Mouse (Mus musculus): ENCODE data around the gene Gm13272. TPM values are rescaled to one million over a fixed set of nuclear protein-coding genes. Genes with fewer than 3 reads are reported as not detected.
"Not testable (repeated sequence)": the region's sequence is repeated elsewhere in the genome, so short reads cannot be mapped to it uniquely, and the experiment has no call there.

The Gm13272 gene
- polyA plus RNA-seq, 1 experiment from 2014 or later: not detected

DNA sequence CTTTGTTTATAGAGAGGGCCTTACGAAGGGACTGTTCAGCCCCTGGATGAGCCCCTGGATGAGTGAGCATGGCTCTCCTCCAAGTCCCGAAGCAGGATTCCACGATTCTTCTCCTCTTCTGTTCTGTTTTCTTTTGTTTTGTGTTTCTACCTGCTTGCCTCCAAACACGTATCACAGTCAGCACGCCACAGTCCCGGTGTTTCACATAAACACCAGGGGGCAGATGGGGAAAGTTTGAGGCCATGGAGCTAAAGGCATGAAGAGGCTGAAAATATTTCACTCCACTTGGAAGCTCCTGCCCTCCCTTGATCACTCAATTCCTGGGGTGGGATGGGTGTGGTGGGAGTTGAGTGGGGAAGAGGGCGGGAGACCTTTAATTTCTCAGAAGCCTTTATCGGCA, 17.9 kb upstream of the Gm13272 start:
- H3K9me3 ChIP-seq; DNase-seq (ENCODE audit: low spot score); H3K36me3 ChIP-seq; H3K4me3 ChIP-seq; H3K27ac ChIP-seq; H3K27me3 ChIP-seq (ENCODE audit: insufficient read depth, poor library complexity, severe bottlenecking); H3K4me1 ChIP-seq: not testable (repeated sequence)
- WGBS: 64% methylated on average over 6 of the region's 8 CpGs

DNA sequence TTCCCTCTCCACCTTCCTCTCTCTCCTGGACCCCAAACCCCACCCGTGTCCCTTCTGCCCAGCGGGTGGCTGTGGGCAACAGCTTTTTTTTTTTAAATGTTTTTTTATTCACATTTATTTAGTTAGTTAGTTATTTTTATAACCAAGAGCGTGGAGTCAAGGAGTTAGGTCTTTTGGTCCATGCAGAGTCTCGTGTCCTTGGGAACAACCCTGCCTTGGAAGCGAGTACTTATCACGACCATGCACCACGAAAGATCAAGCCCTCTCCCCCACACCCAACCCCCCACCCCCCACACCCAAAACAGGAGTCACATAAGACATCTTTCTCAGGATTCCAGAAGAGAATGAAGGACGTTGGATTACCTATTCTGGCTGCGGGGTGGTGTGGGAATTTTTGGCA, 17.3 kb upstream of the Gm13272 start:
- H3K9me3 ChIP-seq; DNase-seq (ENCODE audit: low spot score); H3K4me3 ChIP-seq; H3K27me3 ChIP-seq (ENCODE audit: insufficient read depth, poor library complexity, severe bottlenecking); H3K4me1 ChIP-seq; H3K27ac ChIP-seq; H3K36me3 ChIP-seq: not testable (repeated sequence)
- 39% methylated on average over 9 of the region's 9 CpGs for WGBS

DNA sequence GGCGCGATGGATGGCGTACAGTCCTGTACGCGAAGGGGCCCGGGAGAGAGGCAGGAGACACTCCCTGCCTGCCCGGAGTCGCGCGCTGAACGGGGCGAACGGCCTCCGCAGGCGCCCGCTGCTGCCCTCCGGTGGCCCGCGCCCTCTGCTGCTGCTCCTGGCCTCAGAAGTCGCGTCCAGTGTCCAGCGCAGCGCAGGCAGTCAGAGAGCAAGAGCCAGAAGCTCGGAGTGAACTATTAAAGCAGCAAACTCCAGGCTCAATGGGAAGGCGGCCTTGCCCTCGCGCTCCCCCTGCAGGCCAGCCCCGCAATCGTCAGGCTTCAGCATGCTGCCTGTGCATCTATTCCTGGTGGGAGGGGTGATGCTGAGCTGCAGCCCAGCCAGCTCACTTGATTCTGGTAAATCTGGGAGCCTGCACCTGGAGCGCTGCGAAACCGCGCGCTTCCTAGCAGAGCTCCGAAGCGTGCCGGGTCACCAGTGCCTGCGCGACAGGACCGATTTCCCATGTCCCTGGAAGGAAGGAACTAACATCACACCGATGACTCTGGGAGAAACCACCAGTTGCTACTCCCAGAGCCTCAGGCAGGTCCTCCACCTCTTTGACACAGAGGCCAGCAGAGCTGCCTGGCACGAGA, 16.1 kb upstream of the Gm13272 start:
- H3K4me1 ChIP-seq; H3K27me3 ChIP-seq (ENCODE audit: insufficient read depth, poor library complexity, severe bottlenecking); H3K36me3 ChIP-seq; H3K9me3 ChIP-seq; H3K27ac ChIP-seq: not testable (repeated sequence)
- 3% methylated on average over 41 of the region's 42 CpGs for WGBS
- peak overlapping the region; percentile 40 for H3K4me3 ChIP-seq
- peak; percentile 88 for DNase-seq (ENCODE audit: low spot score)

DNA sequence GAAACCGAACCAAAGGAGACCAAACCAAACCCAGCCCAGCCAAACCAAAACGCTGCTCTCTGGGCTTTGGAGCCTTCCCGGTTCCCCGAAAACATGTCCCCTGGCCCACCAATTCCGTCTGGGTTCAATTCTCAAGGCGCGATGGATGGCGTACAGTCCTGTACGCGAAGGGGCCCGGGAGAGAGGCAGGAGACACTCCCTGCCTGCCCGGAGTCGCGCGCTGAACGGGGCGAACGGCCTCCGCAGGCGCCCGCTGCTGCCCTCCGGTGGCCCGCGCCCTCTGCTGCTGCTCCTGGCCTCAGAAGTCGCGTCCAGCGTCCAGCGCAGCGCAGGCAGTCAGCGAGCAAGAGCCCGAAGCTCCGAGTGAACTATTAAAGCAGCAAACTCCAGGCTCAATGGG, 6.1 kb upstream of the Gm13272 start, which contains the start of gene Gm13290:
Gene Gm13290, plus strand, starts transcription at position 301 of the 400 bp plus-strand sequence.
- not testable (repeated sequence) for H3K36me3 ChIP-seq; H3K27ac ChIP-seq; DNase-seq (ENCODE audit: low spot score); H3K9me3 ChIP-seq; H3K4me3 ChIP-seq; H3K4me1 ChIP-seq; H3K27me3 ChIP-seq (ENCODE audit: insufficient read depth, poor library complexity, severe bottlenecking)
- no CpG with 5 or more reads among the region's 32 CpGs for WGBS

DNA sequence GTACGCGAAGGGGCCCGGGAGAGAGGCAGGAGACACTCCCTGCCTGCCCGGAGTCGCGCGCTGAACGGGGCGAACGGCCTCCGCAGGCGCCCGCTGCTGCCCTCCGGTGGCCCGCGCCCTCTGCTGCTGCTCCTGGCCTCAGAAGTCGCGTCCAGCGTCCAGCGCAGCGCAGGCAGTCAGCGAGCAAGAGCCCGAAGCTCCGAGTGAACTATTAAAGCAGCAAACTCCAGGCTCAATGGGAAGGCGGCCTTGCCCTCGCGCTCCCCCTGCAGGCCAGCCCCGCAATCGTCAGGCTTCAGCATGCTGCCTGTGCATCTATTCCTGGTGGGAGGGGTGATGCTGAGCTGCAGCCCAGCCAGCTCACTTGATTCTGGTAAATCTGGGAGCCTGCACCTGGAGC, 3.0 kb upstream of the Gm13272 start, which contains the start of gene Gm13289:
Gene Gm13289, plus strand, starts transcription at position 301 of the 400 bp plus-strand sequence.
- not testable (repeated sequence) for H3K9me3 ChIP-seq; H3K27ac ChIP-seq; H3K4me3 ChIP-seq; H3K36me3 ChIP-seq; H3K27me3 ChIP-seq (ENCODE audit: insufficient read depth, poor library complexity, severe bottlenecking); H3K4me1 ChIP-seq; DNase-seq (ENCODE audit: low spot score)
- WGBS: no CpG with 5 or more reads among the region's 29 CpGs

DNA sequence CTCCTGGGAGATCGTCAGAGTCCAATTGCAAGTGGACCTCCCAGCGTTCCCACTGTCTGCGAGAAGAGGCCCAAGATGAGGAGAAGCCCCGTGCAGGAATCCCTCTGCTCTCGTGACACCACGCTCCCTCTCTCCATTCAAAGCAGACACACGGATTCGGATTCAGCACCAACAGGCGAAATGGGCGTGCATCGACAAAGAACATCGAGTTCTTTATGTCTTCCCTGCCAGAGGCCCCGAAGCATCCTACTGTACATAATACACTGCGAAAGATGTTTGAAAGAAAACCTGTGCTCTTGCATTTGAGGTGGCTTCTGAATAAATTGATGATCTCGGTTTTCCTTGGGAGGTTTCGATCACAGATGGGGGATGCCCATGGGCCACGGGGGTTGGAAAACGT, 670 bp downstream of the Gm13272 start:
- WGBS: 39% methylated on average over 16 of the region's 18 CpGs
- DNase-seq (ENCODE audit: low spot score); H3K27me3 ChIP-seq (ENCODE audit: insufficient read depth, poor library complexity, severe bottlenecking); H3K4me1 ChIP-seq; H3K9me3 ChIP-seq; H3K27ac ChIP-seq; H3K4me3 ChIP-seq; H3K36me3 ChIP-seq: not testable (repeated sequence)

DNA sequence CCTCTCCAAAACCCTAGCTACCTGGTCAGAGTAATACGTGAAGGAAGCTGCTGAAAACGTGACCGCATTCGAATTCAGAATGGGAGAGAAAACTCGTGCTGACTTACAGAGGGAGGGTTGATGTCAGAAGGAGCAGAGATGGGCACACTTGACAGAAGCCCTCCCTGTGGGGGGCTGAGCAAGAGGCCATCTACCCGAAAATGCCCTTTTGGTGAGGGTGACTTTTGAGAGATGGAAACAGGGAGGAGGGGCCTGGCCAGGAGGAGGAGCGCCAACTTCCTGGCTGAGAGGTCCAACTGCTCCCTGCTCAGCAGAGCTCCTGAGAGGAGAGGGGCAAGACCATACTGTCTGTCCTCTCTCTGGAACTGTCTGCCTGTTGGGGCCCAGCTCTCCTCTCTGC, 2.2 kb downstream of the Gm13272 start, which contains the start of gene Ifnz:
Gene Ifnz, plus strand, starts transcription at position 301 of the 400 bp plus-strand sequence.
- not testable (repeated sequence) for H3K4me3 ChIP-seq; H3K27ac ChIP-seq; DNase-seq (ENCODE audit: low spot score); H3K27me3 ChIP-seq (ENCODE audit: insufficient read depth, poor library complexity, severe bottlenecking); H3K9me3 ChIP-seq; H3K4me1 ChIP-seq; H3K36me3 ChIP-seq
- WGBS: 19% methylated on average over 4 of the region's 7 CpGs

- WGBS: 2% methylated on average over 17 of the region's 31 CpGs
- not testable (repeated sequence) for H3K27ac ChIP-seq; H3K27me3 ChIP-seq (ENCODE audit: insufficient read depth, poor library complexity, severe bottlenecking); H3K4me3 ChIP-seq; H3K36me3 ChIP-seq; DNase-seq (ENCODE audit: low spot score); H3K4me1 ChIP-seq; H3K9me3 ChIP-seq
Observed at GRCm38 (mm10) chr4:88782335-88782734, 2.7 kb downstream of the Gm13272 start.

DNA sequence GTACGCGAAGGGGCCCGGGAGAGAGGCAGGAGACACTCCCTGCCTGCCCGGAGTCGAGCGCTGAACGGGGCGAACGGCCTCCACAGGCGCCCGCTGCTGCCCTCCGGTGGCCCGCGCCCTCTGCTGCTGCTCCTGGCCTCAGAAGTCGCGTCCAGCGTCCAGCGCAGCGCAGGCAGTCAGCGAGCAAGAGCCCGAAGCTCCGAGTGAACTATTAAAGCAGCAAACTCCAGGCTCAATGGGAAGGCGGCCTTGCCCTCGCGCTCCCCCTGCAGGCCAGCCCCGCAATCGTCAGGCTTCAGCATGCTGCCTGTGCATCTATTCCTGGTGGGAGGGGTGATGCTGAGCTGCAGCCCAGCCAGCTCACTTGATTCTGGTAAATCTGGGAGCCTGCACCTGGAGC, 5.8 kb downstream of the Gm13272 start, which contains the start of gene Gm13276:
Gene Gm13276, plus strand, starts transcription at position 301 of the 400 bp plus-strand sequence.
- not testable (repeated sequence) for H3K36me3 ChIP-seq; H3K27me3 ChIP-seq (ENCODE audit: insufficient read depth, poor library complexity, severe bottlenecking); DNase-seq (ENCODE audit: low spot score); H3K27ac ChIP-seq; H3K9me3 ChIP-seq; H3K4me3 ChIP-seq; H3K4me1 ChIP-seq
- WGBS: no CpG with 5 or more reads among the region's 27 CpGs

GRCm38 (mm10) chr4:88788402-88788801, 8.8 kb downstream of the Gm13272 start, which contains the start of gene Gm13277:
Gene Gm13277 (plus strand): TSS chr4:88788632.
- not testable (repeated sequence) for H3K4me1 ChIP-seq; H3K27ac ChIP-seq; H3K27me3 ChIP-seq (ENCODE audit: insufficient read depth, poor library complexity, severe bottlenecking); H3K9me3 ChIP-seq; DNase-seq (ENCODE audit: low spot score); H3K36me3 ChIP-seq; H3K4me3 ChIP-seq
- 0% methylated on average over 3 of the region's 28 CpGs for WGBS

DNA sequence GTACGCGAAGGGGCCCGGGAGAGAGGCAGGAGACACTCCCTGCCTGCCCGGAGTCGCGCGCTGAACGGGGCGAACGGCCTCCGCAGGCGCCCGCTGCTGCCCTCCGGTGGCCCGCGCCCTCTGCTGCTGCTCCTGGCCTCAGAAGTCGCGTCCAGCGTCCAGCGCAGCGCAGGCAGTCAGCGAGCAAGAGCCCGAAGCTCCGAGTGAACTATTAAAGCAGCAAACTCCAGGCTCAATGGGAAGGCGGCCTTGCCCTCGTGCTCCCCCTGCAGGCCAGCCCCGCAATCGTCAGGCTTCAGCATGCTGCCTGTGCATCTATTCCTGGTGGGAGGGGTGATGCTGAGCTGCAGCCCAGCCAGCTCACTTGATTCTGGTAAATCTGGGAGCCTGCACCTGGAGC, 11.6 kb downstream of the Gm13272 start, which contains the start of gene Gm13278:
Gene Gm13278, plus strand, starts transcription at position 301 of the 400 bp plus-strand sequence.
- H3K4me3 ChIP-seq, H3K9me3 ChIP-seq: not testable (repeated sequence)
- no CpG with 5 or more reads among the region's 28 CpGs for WGBS

GRCm38 (mm10) chr4:88793936-88794675, 14.5 kb downstream of the Gm13272 start, which contains the start of gene Gm13275:
Gene Gm13275 (plus strand): TSS chr4:88794487.
- H3K27ac ChIP-seq; H3K4me1 ChIP-seq; H3K9me3 ChIP-seq; H3K27me3 ChIP-seq (ENCODE audit: insufficient read depth, poor library complexity, severe bottlenecking); H3K36me3 ChIP-seq; H3K4me3 ChIP-seq; DNase-seq (ENCODE audit: low spot score): not testable (repeated sequence)
- under 1% methylated on average over 19 of the region's 52 CpGs for WGBS

More for the DNA sequence above, 11.6 kb downstream of the Gm13272 start, which contains the start of gene Gm13278:
- not testable (repeated sequence) for H3K27me3 ChIP-seq (ENCODE audit: insufficient read depth, poor library complexity, severe bottlenecking); DNase-seq (ENCODE audit: low spot score); H3K4me1 ChIP-seq; H3K36me3 ChIP-seq; H3K27ac ChIP-seq

GRCm38 (mm10) chr4:88797097-88797496, 17.4 kb downstream of the Gm13272 start, which contains the start of gene Gm13279:
Gene Gm13279 (plus strand): TSS chr4:88797397.
- not testable (repeated sequence) for H3K9me3 ChIP-seq; H3K27ac ChIP-seq; H3K4me3 ChIP-seq; H3K36me3 ChIP-seq; H3K27me3 ChIP-seq (ENCODE audit: insufficient read depth, poor library complexity, severe bottlenecking); H3K4me1 ChIP-seq; DNase-seq (ENCODE audit: low spot score)
- no CpG with 5 or more reads among the region's 28 CpGs for whole genome bisulfite sequencing

Measured in heart, embryonic 10.5 days (tissue).